Mouse (Mus musculus): ENCODE results near the gene Tomm6. TPM values are rescaled to one million over a fixed set of nuclear protein-coding genes. Genes with fewer than 3 reads are reported as not detected.

Tomm6 gene
- total RNA-seq, 2 experiments from 2014 or later: 175 to 181 TPM

- no peak for DNase-seq
Measured at GRCm38 (mm10) chr17:47651953-47652352, 36.2 kb downstream of the Tomm6 start.

DNA sequence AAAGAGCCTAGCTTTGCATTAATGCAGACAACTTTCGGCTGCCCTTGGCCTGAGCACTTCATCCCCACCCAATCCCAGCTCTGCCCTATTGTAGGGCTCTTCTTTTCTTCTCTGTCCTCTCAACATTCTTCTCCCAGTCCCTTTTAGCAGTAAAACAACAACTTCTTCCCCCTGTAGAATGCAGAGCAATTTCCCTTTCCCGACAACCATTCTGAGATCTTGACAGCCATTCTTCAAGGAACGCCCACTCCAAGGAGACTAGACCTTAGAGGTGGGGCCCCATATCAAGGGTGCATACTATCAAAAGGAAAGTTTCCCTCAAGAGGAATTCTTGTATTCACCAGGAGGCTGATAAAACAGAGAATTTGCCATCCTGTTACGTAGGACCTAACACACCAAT is 39.2 kb downstream of the Tomm6 start:
- DNase-seq: no peak

GRCm38 (mm10) chr17:47646683-47647082 is 41.5 kb downstream of the Tomm6 start:
- peak; percentile 67 for DNase-seq

- no peak for DNase-seq
Measured at GRCm38 (mm10) chr17:47642992-47643391, 45.2 kb downstream of the Tomm6 start.

Other genes with a start within 250 kb of the Tomm6 start
- gene Taf8, start 186.1 kb downstream of the Tomm6 start, total RNA-seq (2021): 10 to 100 TPM in 1 of 2 experiments, 1 to 10 TPM in 1; 9.8 to 10.2 TPM
- 100 to 1,000 TPM in 1 of 2 experiments, 10 to 100 TPM in 1; 95.5 to 120 TPM for gene Ccnd3, start 183.3 kb downstream of the Tomm6 start, total RNA-seq (2021)
- 10 to 100 TPM; 13.0 TPM for gene Bysl, start 76.9 kb downstream of the Tomm6 start, total RNA-seq (2021)
- gene Med20, start 76.8 kb downstream of the Tomm6 start, total RNA-seq (2021): 10 to 100 TPM; 14.7 to 15.5 TPM
- 1 to 10 TPM; 1.8 to 2.1 TPM for gene Gm20517, start 76.8 kb downstream of the Tomm6 start, total RNA-seq (2021)
- 1 to 10 TPM; 4.6 to 4.9 TPM for gene Usp49, start 57.7 kb downstream of the Tomm6 start, total RNA-seq (2021)
- gene Frs3, start 644 bp upstream of the Tomm6 start, total RNA-seq (2021): 1 to 10 TPM; 3.5 to 3.9 TPM
- gene Gm21981, start 6.1 kb upstream of the Tomm6 start, total RNA-seq (2021): under 1 TPM; 0.68 to 0.88 TPM
- gene Prickle4, start 6.3 kb upstream of the Tomm6 start, total RNA-seq (2021): under 1 TPM in 1 of 2 experiments, not detected in 1; 0.70 TPM
- gene Pgc, start 38.5 kb upstream of the Tomm6 start, total RNA-seq (2021): not detected
- gene Tfeb, start 48.6 kb upstream of the Tomm6 start, total RNA-seq (2021): 10 to 100 TPM; 67.9 to 70.7 TPM
- 10 to 100 TPM in 1 of 2 experiments, 1 to 10 TPM in 1; 7.2 to 10.0 TPM for gene Mdfi, start 146.3 kb upstream of the Tomm6 start, total RNA-seq (2021)
- 10 to 100 TPM; 10.2 to 16.1 TPM for gene Foxp4, start 236.3 kb upstream of the Tomm6 start, total RNA-seq (2021)

Data from gastrocnemius, postnatal 10 days (tissue).